Mouse (Mus musculus) E14TG2a.4 (cell line): ENCODE results near the gene Abca4.

ENCODE experiments used
- CTCF ChIP-seq: conservative IDR thresholded peaks from 2 replicates; pipeline ENCODE4 v1.5.1; 2014; ENCODE audit warnings: low read length
- NANOG ChIP-seq: IDR thresholded peaks from 2 replicates; pipeline ENCODE4 v1.6.1; 2014; ENCODE audit warnings: borderline replicate concordance, low read length, mixed read lengths
- POU5F1 ChIP-seq: IDR thresholded peaks from 2 replicates; pipeline ENCODE4 v1.6.1; 2014; ENCODE audit warnings: low read length, borderline replicate concordance

- TF ChIP-seq CTCF (no peak), NANOG (no peak), POU5F1 (no peak)
Measured at GRCm38 (mm10) chr3:122102091-122102490, 57.8 kb downstream of the Abca4 start.
